Mouse (Mus musculus) liver (tissue): ENCODE measurements around the gene Galp.
"Not testable (repeated sequence)": the region's sequence is repeated elsewhere in the genome, so short reads cannot be mapped to it uniquely, and the experiment has no call there.

Experiments
- DNase-seq: peaks from one replicate; pipeline ENCODE4 v3.0.0-alpha.2; 2020; ENCODE audit warnings: mixed read lengths

Gene Galp

DNA sequence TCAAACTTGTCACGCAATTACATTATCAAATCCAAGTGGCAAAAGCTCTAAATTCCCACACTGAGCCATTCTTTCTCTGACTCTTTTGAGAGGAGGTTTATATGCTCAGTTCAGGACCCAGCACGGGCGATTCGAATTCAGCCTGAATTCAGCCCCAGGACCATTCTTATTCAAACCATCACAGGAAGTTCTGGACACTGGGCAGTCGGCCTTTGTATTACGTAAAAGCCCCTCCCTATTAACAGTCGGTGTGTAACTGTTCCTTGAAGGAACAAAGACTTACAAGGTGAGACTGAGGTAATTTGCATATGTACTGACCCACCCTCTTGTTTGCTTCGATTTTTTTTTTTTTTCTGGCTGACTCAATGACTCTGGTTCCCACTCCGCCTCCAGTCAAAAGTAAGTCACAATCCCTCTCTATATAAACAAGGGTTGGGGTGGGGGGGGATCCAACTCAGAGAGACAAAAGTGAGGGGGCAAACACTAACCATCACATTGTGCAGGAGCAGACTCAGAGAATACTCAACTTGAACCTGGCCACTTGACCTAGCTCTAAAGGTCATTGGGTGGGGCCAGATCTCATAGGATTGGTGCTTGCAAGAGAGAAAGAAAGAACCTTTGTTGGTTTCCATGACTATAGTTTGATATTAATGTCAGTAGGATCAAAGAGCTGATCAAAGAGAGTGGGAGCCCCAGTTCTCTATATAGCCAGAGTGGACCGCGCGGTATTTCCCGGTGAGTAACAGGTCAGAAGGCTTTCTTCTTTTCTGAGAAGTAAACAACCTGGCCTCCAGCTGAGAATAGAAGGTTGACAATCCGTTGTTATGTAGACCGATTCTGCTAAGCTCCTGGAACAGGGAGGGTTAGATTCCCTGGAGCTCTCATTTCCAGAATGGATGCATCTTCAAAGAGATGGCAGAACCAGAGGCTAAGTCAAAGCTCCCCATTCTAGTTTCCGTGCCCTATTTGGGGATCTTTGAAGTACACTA lies 61.6 kb downstream of the Galp start:
- DNase-seq: no peak

DNA sequence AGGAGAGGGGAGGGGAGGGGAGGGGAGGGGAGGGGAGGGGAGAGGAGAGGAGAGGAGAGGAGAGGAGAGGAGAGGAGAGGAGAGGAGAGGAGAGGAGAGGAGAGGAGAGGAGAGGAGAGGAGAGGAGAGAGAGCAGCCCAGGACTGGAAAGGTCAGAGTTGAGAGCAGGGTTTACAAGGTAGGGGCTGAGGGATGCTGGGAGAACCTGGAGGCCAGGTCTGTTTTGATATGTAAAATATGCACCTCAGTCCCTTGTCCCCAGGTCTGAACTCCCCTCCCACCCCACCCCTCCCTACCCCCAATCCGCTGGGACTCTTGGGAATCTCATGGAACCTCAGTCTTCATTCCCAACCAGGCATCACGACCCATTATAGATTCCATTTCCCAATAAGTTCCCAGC lies 63.1 kb downstream of the Galp start:
- not testable (repeated sequence) for DNase-seq

GRCm38 (mm10) chr7:6262120-6262519 lies 65.2 kb downstream of the Galp start:
- no peak for DNase-seq

- DNase-seq: no peak
Measured at GRCm38 (mm10) chr7:6262984-6263383, 66.1 kb downstream of the Galp start.

- DNase-seq: peak; percentile 62
Measured at GRCm38 (mm10) chr7:6265695-6266094, 68.8 kb downstream of the Galp start.
